Mouse (Mus musculus) liver, adult 2 months (tissue): ENCODE results near the gene Eif4e3. TPM values are rescaled to one million over a fixed set of nuclear protein-coding genes. Genes with fewer than 3 reads are reported as not detected.

Experiments used
- DNase-seq: peaks from one replicate; pipeline ENCODE4 v3.0.0-alpha.2; 2011; ENCODE audit warnings: low read depth, low spot score; ENCODE audit errors: extremely low read depth
- H3K27ac ChIP-seq: fragments of 200-500 bp; replicated peaks from 2 replicates; pipeline ENCODE4 v1.5.1; 2012; ENCODE audit warnings: low read depth, mild to moderate bottlenecking, control low read depth, inconsistent platforms, low read length; ENCODE audit not compliant: insufficient read depth
- H3K27me3 ChIP-seq: fragments of 200-500 bp; 2 replicates; pipeline ENCODE4 v1.6.1; 2012; ENCODE audit warnings: mild to moderate bottlenecking, moderate library complexity, low read length, inconsistent platforms; ENCODE audit not compliant: control insufficient read depth, insufficient read depth
- H3K36me3 ChIP-seq: fragments of 200-500 bp; 2 replicates; pipeline ENCODE4 v1.6.1; 2012; ENCODE audit warnings: low read length, inconsistent platforms; ENCODE audit not compliant: control insufficient read depth, insufficient read depth
- H3K4me1 ChIP-seq: fragments of 200-500 bp; 2 replicates; pipeline ENCODE4 v1.6.1; 2011; ENCODE audit warnings: low read length; ENCODE audit not compliant: control insufficient read depth, insufficient read depth
- H3K4me3 ChIP-seq: fragments of 200-500 bp; 2 replicates; pipeline ENCODE4 v1.5.1; 2011; ENCODE audit warnings: low read depth, mild to moderate bottlenecking, control low read depth, low read length, moderate library complexity; ENCODE audit not compliant: insufficient read depth
- H3K79me2 ChIP-seq: fragments of 200-500 bp; 2 replicates; pipeline ENCODE4 v1.6.1; 2012; ENCODE audit warnings: inconsistent platforms, mild to moderate bottlenecking, low read length, moderate library complexity; ENCODE audit not compliant: control insufficient read depth, insufficient read depth
- H3K9ac ChIP-seq: fragments of 200-500 bp; 2 replicates; pipeline ENCODE4 v1.6.1; 2012; ENCODE audit warnings: low read depth, mild to moderate bottlenecking, control low read depth, inconsistent platforms, low read length
- CTCF ChIP-seq: fragments of 200-500 bp; IDR thresholded peaks from 2 replicates; pipeline ENCODE4 v1.5.1; 2011; ENCODE audit warnings: low read depth, low read length, control low read depth
- POLR2A ChIP-seq: fragments of 200-500 bp; IDR thresholded peaks from 2 replicates; pipeline ENCODE4 v1.6.1; 2011; ENCODE audit warnings: low read length, control low read depth; ENCODE audit not compliant: insufficient read depth; ENCODE audit errors: extremely low read depth
- WGBS: fragments of 180-500 bp; shearing (Covaris S2); methylation state at CpG from one replicate; pipeline ENCODE4 v1.1.7; 2018; 5-methylcytosine and 5-hydroxymethylcytosine counted together
- polyA plus RNA-seq: library from polyadenylated mRNA; depleted of rRNA; stranded (reverse); fragments of >200 nt; gene quantifications from 2 replicates; pipeline ENCODE4 v1.2.3, GENCODE M21; 2012
- total RNA-seq: library from RNA; depleted of rRNA; stranded (reverse); fragments of >200 nt; gene quantifications from 2 replicates; pipeline ENCODE4 v1.2.3, GENCODE M21; 2014

The Eif4e3 gene
- total and polyA plus RNA-seq, 2 experiments: 1.3 to 4.1 TPM

- TF ChIP-seq CTCF (0 out of 2 replicates have a peak, but pooled peaks have one; percentile 26), POLR2A (no peak)
- Histone ChIP-seq H3K79me2 (no peaks in the 10 kb centered on the region), H3K9ac (no peak overlapping the region), H3K27ac (no peak overlapping the region), H3K36me3 (no peaks in the 10 kb centered on the region), H3K27me3 (no peaks in the 10 kb centered on the region), H3K4me3 (no peak overlapping the region), H3K4me1 (no peaks in the 10 kb centered on the region)
- DNase-seq: peak; percentile 10
- WGBS: 32% methylated on average over 6 of the region's 6 CpGs
Measured at GRCm38 (mm10) chr6:99611866-99612265, 54.7 kb downstream of the Eif4e3 start.

GRCm38 (mm10) chr6:99610454-99611427, 55.8 kb downstream of the Eif4e3 start:
- no peaks in the 10 kb centered on the region for H3K36me3 ChIP-seq
- DNase-seq: no peak
- 55% methylated on average over 14 of the region's 14 CpGs for WGBS
- H3K27ac ChIP-seq: no peak overlapping the region
- H3K27me3 ChIP-seq: no peaks in the 10 kb centered on the region
- no peaks in the 10 kb centered on the region for H3K79me2 ChIP-seq
- H3K4me1 ChIP-seq: no peaks in the 10 kb centered on the region
- TF ChIP-seq POLR2A: no peak
- no peak for TF ChIP-seq CTCF
- H3K9ac ChIP-seq: no peak overlapping the region
- H3K4me3 ChIP-seq: no peak overlapping the region

GRCm38 (mm10) chr6:99606079-99606478, 60.5 kb downstream of the Eif4e3 start:
- no peak overlapping the region for H3K9ac ChIP-seq
- no peak for TF ChIP-seq POLR2A
- TF ChIP-seq CTCF: no peak
- DNase-seq: no peak
- 85% methylated on average over 7 of the region's 7 CpGs for WGBS
- H3K27ac ChIP-seq: no peak overlapping the region
- no peak overlapping the region for H3K4me3 ChIP-seq
- H3K4me1 ChIP-seq: no peaks in the 10 kb centered on the region
- no peaks in the 10 kb centered on the region for H3K36me3 ChIP-seq
- H3K79me2 ChIP-seq: no peaks in the 10 kb centered on the region
- H3K27me3 ChIP-seq: no peaks in the 10 kb centered on the region

DNA sequence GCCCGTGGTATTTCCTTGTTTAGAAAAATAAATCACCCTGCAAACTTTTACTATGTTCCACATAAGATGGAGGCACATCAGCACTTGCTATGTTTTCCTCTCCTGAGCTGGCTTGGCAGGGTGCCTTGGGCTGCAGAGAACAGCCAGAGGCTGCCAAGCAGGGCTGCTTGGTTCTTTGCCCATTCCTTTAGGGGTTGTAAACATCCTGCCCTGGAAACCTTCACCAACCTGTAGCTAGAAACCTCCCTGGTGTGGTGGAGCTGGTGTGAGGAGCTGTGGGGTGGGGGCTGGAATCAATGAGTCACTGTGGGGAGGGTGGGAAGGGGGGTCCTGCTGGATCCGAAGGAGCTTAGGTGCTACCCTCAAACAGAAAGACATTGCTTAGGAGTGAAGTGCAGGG, 61.8 kb downstream of the Eif4e3 start:
- DNase-seq: no peak
- no peaks in the 10 kb centered on the region; the same call in 1 of the 2 replicates for H3K4me1 ChIP-seq
- no peak overlapping the region for H3K9ac ChIP-seq
- 85% methylated on average over 2 of the region's 2 CpGs for WGBS
- no peak overlapping the region for H3K4me3 ChIP-seq
- no peaks in the 10 kb centered on the region for H3K36me3 ChIP-seq
- no peaks in the 10 kb centered on the region for H3K79me2 ChIP-seq
- H3K27me3 ChIP-seq: no peaks in the 10 kb centered on the region
- no peak overlapping the region for H3K27ac ChIP-seq
- no peak for TF ChIP-seq POLR2A
- TF ChIP-seq CTCF: no peak

DNA sequence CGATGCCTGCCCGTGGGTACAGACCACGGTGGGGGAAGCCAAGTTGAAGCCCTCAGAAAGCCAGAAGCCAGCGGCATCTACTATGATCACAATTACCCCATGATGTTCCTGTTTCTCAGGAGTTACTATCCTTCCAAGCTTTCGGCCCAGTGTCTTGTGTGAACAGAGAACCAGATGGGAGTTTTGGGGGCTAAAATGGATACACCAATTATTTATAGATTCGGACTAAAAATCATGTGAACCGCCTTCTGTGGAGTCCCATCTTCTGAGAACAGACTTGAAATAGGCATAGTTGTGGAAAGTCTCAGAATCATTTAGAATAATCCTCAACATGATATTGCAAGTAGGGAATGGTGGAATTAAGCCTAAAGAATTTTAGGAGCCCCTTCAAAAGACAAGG, 64.1 kb downstream of the Eif4e3 start:
- Histone ChIP-seq H3K79me2 (no peaks in the 10 kb centered on the region), H3K27ac (no peak overlapping the region), H3K27me3 (no peaks in the 10 kb centered on the region), H3K4me3 (no peak overlapping the region), H3K9ac (no peak overlapping the region), H3K36me3 (no peaks in the 10 kb centered on the region), H3K4me1 (no peaks in the 10 kb centered on the region; the same call in 1 of the 2 replicates)
- 84% methylated on average over 7 of the region's 7 CpGs for WGBS
- no peak for DNase-seq
- TF ChIP-seq CTCF (no peak), POLR2A (no peak)

- DNase-seq: no peak
- WGBS: 73% methylated on average over 8 of the region's 8 CpGs
- Histone ChIP-seq H3K79me2 (no peaks in the 10 kb centered on the region), H3K4me3 (no peak overlapping the region), H3K27ac (no peak overlapping the region), H3K9ac (no peak overlapping the region), H3K4me1 (no peaks in the 10 kb centered on the region; the same call in 1 of the 2 replicates), H3K36me3 (no peaks in the 10 kb centered on the region), H3K27me3 (no peaks in the 10 kb centered on the region)
- TF ChIP-seq POLR2A: no peak
- TF ChIP-seq CTCF: no peak
Measured at GRCm38 (mm10) chr6:99600886-99601285, 65.7 kb downstream of the Eif4e3 start.
